Mouse (Mus musculus) cerebellum, adult 11-12 months (tissue): ENCODE data around the gene Rngtt.
A peak's percentile ranks its signal among the peaks of the same experiment; 100 is the strongest.
"Not testable (repeated sequence)": the region's sequence is repeated elsewhere in the genome, so short reads cannot be mapped to it uniquely, and the experiment has no call there.

ENCODE experiments used
- DNase-seq: peaks from one replicate; pipeline ENCODE4 v3.0.0; 2022

The Rngtt gene

DNA sequence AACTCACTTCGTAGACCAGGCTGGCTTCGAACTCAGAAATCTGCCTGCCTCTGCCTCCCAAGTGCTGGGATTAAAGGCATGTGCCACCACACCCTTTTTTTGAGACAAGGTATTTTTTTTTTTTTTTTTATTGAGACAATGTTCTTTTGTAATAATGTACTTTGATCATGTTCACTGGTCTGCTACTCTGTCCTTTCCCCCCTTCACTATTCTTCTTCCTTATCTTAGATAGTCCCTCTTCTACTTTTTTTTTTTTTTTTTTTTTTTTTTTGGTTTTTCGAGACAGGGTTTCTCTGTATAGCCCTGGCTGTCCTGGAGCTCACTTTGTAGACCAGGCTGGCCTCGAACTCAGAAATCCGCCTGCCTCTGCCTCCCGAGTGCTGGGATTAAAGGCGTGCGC lies 4.0 kb downstream of the Rngtt start:
- not testable (repeated sequence) for DNase-seq

DNA sequence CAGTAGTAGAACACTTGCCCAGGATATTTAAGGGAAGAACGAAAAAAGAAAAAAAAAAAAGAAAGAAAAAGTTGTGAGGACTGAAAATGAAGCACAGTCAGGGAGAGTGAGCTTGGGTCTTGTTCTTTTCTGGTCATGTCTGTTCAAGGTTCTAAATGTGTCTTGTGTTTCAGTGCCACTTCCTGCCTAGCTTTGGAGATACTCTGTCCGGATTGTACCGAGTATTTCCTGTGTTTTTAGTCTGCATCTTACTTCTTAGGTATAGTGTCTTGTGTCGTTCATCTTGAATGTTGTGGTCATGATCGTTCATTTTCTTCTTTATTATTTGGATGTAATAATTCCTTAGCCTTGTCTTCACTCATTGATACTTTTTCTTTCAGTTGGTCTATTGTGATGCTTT lies 5.7 kb downstream of the Rngtt start:
- no peak for DNase-seq

- DNase-seq = no peak
These were observed 21.0 kb downstream of the Rngtt start for GRCm38 (mm10) chr4:33331147-33331546.

DNA sequence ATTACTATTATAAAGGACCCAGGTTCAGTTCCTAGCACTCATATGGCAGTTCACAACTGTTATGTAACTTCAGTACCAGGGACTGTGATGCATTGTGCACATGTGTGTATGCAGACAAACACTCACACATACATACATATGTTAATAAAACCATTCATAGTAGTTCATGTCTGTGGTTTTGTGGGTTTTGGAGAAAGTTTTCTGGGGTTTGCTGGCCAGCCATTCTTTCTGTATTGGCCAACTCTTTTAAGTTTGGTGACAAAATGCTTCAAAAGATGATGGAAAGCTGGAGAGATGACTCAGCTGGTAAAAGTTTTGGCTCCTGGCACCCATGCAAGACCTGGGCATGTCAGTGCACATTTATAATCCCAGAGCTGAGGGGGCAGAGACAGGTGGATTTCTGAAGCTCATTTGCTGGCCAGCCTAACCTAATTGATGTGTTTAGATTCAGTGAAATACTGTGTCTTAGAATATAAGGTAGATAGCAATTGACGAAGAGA lies 22.9 kb downstream of the Rngtt start:
- no peak for DNase-seq

DNA sequence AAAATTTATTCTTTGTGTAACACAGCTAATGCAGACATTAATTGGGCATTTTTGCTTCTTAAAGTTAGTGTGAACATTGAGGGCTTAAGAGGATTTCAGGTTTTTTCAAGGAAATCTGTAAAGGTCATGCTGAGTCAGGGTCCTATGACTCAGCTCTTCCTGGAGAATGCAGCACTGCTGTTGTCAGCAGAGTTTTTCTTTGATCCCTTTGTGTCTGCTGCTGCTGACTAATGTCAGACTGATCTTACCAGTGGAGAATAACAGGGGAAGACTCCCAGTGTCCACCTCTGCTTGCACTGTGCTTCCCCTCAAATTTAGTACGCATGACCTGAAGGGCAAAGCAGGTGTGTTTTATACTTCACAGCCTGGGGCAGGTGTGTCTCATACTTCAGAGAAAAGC lies 27.9 kb downstream of the Rngtt start:
- no peak for DNase-seq

DNA sequence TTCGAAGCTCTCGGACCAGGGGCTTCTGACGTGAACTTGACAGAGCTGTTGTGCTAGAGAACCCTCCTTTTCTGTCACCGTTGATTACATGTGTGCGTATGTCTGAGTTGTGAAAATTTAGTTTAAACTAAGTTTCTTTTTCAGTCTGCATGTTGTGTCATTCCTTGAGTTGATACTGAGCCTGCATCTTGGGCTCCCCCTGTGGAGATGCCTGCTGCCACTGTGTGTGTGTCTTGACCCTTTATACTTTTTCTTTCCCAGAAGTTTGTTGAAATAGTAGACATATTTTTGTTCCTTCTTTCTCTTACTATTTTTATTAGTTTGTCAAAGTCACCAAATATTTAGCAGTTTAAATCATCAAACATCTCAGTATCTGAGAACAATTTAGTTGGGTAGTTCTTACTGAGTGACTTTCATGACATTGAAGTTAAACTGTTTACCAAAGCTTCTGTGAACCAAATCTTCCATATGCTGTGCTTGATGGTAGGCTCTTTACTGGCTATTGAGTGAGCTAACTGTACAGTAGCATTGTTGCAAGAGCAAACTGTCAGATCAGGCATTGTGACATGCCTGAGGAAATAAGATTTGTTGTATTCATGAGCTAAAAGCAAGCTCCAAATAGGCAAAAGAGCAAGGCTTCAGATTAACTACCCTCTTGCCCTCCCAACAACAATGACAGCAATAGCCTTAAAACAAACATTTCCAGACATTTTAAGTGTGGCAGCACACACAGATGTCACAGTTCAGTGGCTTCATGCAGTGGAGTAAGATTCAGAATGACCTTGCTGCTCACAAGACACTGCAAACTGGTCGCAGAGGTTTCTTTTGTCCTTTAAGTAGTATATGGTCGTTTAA lies 33.0 kb downstream of the Rngtt start:
- DNase-seq = no peak

DNA sequence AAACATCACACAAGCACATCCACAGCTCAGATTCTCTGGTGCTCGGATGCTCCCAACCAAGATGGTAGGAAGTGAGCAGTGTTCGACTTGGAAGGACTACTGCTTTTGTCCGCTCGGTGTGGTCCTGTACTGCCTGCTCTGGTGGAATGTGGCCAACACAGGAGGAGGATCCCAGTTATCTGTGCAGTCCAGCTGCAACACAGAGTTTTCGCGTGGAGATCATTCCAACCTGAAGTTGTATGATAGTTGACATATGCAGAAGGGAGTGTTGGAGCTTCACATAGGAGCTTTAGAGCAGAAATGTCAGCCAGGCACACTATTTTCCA lies 33.6 kb downstream of the Rngtt start:
- DNase-seq = no peak

- DNase-seq = no peak
These were observed 53.3 kb downstream of the Rngtt start for GRCm38 (mm10) chr4:33363451-33363850.

- DNase-seq = no peak
These were observed 64.8 kb downstream of the Rngtt start for GRCm38 (mm10) chr4:33374916-33375315.

DNA sequence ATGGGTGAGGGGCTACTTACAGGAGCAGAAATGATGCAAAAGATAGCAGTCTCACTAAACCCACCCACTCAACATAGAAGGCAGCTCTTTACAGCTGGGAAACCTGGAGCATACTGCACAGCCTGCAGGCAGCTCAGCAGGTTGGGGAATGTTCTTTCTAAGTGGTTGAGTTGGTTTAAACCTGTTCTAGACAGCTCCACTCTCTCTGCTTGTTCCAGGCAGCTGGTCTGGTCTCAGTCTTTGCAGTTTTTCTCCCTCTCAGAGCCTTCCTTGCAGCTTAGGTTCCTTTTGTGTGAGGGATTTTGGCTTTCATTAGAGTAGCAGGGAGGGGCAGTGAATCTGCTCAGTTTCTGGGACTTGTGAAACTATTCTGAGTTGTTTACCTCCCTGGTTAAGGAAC lies 67.5 kb downstream of the Rngtt start:
- DNase-seq = no peak

DNA sequence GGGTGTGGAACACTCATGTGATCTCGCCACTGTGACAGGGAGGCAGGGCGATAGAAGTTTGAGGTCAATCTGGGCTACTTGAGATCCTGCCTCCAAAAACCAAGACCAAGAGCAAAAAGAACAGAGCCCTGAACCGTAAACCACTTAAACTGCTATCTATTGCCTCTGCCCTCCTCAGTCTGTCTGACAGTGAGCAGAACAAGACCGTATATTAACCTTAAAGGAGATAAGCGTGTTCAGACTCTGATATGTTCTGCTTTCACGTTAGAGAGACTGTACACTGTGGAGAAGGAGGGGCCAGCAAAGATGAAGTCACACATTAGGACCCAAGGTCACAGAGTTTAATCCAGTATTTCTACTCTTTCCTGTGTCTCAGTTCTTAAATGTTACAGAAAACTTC lies 68.8 kb downstream of the Rngtt start:
- DNase-seq = no peak

DNA sequence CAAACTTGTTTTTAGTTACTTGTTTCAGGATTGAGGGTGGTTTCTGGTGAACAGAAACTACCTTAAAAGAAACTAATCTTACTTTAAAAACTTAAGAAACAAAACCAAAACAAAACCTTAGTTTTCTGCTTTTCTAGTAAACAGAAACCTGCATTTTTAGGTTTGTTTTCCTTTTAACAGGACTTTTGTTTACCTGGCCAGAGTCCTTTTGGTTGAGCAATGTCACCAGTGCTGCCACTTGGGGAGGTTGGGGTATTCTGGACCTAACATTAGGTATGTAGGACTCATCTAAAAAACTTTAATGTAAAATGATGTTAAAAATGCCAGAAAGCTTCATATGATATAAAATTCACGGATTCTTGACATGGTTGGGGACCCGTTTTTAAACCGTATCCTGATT lies 78.8 kb downstream of the Rngtt start:
- no peak for DNase-seq

GRCm38 (mm10) chr4:33390660-33391059 lies 80.5 kb downstream of the Rngtt start:
- no peak for DNase-seq

GRCm38 (mm10) chr4:33393437-33393836 lies 83.3 kb downstream of the Rngtt start:
- DNase-seq = peak; percentile 28

- peak; percentile 69 for DNase-seq
These were observed 86.4 kb downstream of the Rngtt start for GRCm38 (mm10) chr4:33396222-33397176.

- no peak for DNase-seq
These were observed 95.7 kb downstream of the Rngtt start for GRCm38 (mm10) chr4:33405723-33406293.

GRCm38 (mm10) chr4:33413791-33414190 lies 103.7 kb downstream of the Rngtt start:
- no peak for DNase-seq

- DNase-seq = no peak
These were observed 104.7 kb downstream of the Rngtt start for GRCm38 (mm10) chr4:33414781-33415180.

DNA sequence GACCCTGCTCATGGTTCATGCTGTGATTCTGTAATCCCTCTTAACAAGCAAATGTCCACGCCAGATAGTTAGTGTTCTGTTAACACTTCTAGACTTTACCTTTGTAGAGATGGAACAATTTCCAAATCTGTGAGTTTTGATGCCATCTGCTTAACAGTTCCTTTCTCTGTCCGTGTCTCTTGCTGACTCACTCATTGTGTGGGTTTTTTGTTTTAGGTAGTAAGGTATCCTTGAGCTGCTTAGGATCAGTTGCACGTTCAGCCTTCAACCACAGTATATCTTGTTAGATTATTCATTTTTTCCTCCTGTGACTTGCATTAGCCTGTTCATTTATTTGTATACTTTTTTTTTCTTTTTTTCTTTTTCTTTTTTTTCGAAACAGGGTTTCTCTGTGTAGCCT lies 107.3 kb downstream of the Rngtt start:
- DNase-seq = no peak

GRCm38 (mm10) chr4:33419644-33420043 lies 109.5 kb downstream of the Rngtt start:
- DNase-seq = no peak

DNA sequence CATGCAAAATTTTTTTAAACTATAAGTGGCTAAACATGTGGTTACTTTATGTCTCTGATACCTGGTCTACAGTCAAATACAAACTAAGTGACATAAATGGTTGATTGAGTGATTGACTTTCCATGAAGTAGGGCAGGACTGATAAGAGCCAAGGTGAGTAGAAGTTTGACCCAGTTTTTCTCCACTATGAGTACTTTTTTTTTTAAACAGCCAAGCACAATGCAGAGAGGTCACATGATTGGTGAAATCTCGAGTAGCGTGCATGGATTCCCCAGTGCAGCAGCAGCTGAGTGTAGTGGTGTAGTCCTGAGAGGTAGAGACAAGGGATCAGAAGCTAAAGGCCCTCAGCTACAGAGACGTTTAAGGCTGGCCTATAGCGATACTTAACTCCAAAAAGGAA lies 118.7 kb downstream of the Rngtt start:
- DNase-seq = no peak

- no peak for DNase-seq
These were observed 131.8 kb downstream of the Rngtt start for GRCm38 (mm10) chr4:33441864-33442263.

DNA sequence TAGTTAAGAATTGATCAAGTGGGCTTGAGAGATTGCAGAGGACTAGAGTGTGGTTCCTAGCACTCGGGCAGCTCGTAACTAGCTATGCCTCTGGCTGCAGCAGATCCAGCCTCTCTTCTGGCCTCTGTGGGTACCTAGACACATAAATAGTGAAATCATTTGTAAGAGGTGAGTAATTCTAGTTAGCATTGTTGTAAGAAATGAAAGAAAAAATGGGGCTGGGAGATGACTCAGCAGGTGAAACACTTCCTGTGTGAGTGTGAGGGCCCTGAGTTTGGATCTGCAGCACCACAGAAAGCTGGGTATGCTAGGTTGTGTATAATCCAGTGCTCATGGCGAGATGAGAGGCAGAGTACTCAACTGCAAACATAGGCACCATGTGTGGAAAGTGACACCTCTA lies 136.2 kb downstream of the Rngtt start:
- no peak for DNase-seq

DNA sequence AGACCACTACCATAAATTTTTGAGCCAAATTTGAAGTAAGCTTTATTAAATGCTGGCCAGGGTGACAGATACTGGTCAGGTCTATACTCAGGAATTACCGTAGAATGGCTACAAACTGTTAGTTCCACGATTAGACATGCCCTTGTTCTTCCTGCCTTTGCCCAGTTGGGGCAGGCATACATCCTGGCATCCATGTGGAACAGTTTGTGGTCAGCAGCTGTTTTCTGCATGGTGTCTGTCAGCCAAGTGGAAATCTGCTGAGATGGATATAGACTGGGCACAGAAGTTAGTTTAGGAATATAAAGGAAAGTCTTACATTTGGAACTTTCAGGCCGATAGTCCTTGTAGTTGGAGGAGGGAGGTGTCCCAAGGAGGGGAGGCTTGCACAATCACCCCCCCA lies 136.8 kb downstream of the Rngtt start:
- no peak for DNase-seq
